In the genomic region with DNA sequence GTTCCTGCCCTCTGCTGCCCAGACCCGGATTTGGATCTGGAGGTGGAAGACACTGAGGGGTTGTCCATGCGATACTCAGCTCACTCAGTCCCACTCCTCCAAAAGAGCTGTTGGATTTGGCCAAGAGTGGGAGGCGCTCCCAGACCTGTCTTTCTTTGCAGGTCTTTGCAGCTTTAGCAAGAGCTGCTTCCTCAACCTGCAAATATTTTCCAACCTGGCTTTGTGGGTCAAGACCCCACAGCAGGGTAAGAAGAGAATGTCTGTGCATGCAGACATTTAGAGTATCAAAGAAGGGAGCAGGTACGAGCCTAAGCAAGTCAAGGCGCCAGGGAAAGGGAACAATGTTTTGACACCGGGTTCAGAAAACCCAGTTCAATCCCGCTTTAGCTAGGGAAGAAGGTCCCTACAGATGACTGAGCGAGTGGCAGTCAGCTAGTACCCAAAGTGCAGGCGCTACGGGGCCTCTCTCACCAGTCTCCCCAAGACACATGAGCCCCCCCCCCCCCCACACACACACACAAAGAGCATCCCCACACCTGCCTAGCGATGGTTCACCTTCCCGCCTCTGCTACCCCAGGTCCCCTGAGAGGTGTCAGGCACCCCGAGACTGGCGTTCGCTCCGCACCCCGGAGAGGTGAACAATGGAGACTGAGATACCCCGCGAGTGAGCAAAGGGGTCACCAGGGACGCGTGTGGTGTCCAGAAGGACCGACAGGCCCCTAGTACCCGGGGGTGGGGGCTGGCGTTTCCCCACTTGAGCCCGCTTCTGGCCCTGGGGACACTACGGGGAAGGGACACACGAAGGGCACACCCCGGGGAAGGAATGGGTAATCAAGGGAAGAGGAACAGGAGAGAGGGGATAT, we compare ENCODE assay signal across 8 mouse cellular contexts. TPM values are rescaled to one million over a fixed set of nuclear protein-coding genes. Genes with fewer than 3 reads are reported as not detected.
DNase-seq lines count a peak whose midpoint lies in the region; ATAC-seq and TF ChIP-seq lines count a peak whose summit lies in the region.

No protein-coding gene starts in this region.

- H3K4me3 ChIP-seq in kidney, embryonic 14.5 days (ENCODE audit: low read length): peak overlapping the region; percentile 78
- H3K4me3 ChIP-seq in lung, postnatal 0 days (ENCODE audit: low read depth, low read length): peak overlapping the region; percentile 72

- H3K27ac ChIP-seq in kidney, embryonic 14.5 days (ENCODE audit: low read depth, low read length): no peak overlapping the region
- no peak overlapping the region for H3K27ac ChIP-seq in lung, postnatal 0 days (ENCODE audit: low read length)

- H3K27me3 ChIP-seq in kidney, embryonic 14.5 days (ENCODE audit: control insufficient read depth, insufficient read depth, low read length): no peaks in the 10 kb centered on the region; the same call in 1 of the 2 replicates
- H3K27me3 ChIP-seq in lung, postnatal 0 days (replicated peaks; ENCODE audit: insufficient read depth, low read length): 0 out of 2 replicates have a peak, but pooled peaks cover 5% of the 10 kb centered on the region

- no peak for TF ChIP-seq CTCF in lung, postnatal 0 days (IDR thresholded peaks at IDR 0.05)

- 2% methylated on average over 28 of the region's 28 CpGs for WGBS in kidney, embryonic 14.5 days
- 2% methylated on average over 28 of the region's 28 CpGs for whole genome bisulfite sequencing in lung, postnatal 0 days

- peak overlapping the region; percentile 94 for H3K4me2 ChIP-seq in kidney, embryonic 14.5 days (replicated peaks; ENCODE audit: low read depth, low read length)
- H3K4me2 ChIP-seq in lung, postnatal 0 days (replicated peaks; ENCODE audit: low read depth, low read length): peak overlapping the region; percentile 92

- H3K9me3 ChIP-seq in kidney, embryonic 14.5 days (ENCODE audit: control insufficient read depth, low read length): no peaks in the 10 kb centered on the region
- H3K9me3 ChIP-seq in lung, postnatal 0 days (ENCODE audit: low read length): no peaks in the 10 kb centered on the region

- ATAC-seq in granulocyte monocyte progenitor cell, adult 5-6 weeks (replicated peaks; ENCODE audit: poor library complexity, severe bottlenecking): peak; percentile 10; the same call in 1 of the 2 replicates
- peak; percentile 58 for ATAC-seq in kidney, embryonic 14.5 days (ENCODE audit: low FRiP score, low TSS enrichment)
- ATAC-seq in lung, postnatal 0 days: peak; percentile 41; the same call in 1 of the 2 replicates
- no peak for ATAC-seq in inflammation-experienced regulatory T-cells, adult 6 months

- TF ChIP-seq EP300 in lung, postnatal 0 days (IDR thresholded peaks at IDR 0.05): no peak

- no peaks in the 10 kb centered on the region for H3K36me3 ChIP-seq in kidney, embryonic 14.5 days (ENCODE audit: control insufficient read depth, insufficient read depth, low read length)
- H3K36me3 ChIP-seq in lung, postnatal 0 days (ENCODE audit: insufficient read depth, low read length): no peaks in the 10 kb centered on the region

- H3K9ac ChIP-seq in kidney, embryonic 14.5 days (ENCODE audit: low read depth, low read length): peak overlapping the region; percentile 78
- peak overlapping the region; percentile 44 for H3K9ac ChIP-seq in lung, postnatal 0 days (replicated peaks; ENCODE audit: low read depth)

- peak; percentile 1 to 5 for DNase-seq in thymus, postnatal 36 days
- no peak for DNase-seq in thymus, postnatal 10 days (ENCODE audit: low spot score in 2 of 2)
- peak; percentile 46 to 57 for DNase-seq in cerebellum, postnatal 25 days
- DNase-seq in lung, postnatal 0 days (ENCODE audit: low spot score): peak; percentile 6
- DNase-seq in right cerebral cortex, postnatal 36 days (ENCODE audit: low spot score in 2 of 2): peak; percentile 17 to 53

- peaks cover 4% of the 10 kb centered on the region; the same call in 1 of the 2 replicates for H3K4me1 ChIP-seq in kidney, embryonic 14.5 days (ENCODE audit: control insufficient read depth, insufficient read depth, low read length)
- peaks cover 3% of the 10 kb centered on the region; the same call in 1 of the 2 replicates for H3K4me1 ChIP-seq in lung, postnatal 0 days (ENCODE audit: insufficient read depth, low read depth, low read length)

RNA-seq across cellular contexts. Expression of a gene that starts 0.8 kb away (rescaled TPM):
- total RNA-seq in granulocyte monocyte progenitor cell, adult 5-6 weeks (2014; fragmentation: Nextera tagmentation): not detected in 2 replicates
- total RNA-seq in granulocyte monocyte progenitor cell, adult 5-6 weeks (2017): not detected in 2 replicates
- 13.5 and 25.9 TPM in 2 replicates for polyA plus RNA-seq in kidney, embryonic 14.5 days (2014; fragmentation: Nextera tagmentation; extraction: Ambion mirVana)
- 7.3 and 10.8 TPM in 2 replicates for polyA plus RNA-seq in lung, postnatal 0 days (2015; fragmentation: Nextera tagmentation; extraction: Ambion mirVana)
- under 1 TPM in 1 of 3 experiments, not detected in 2; 0.26 TPM for polyA plus RNA-seq in inflammation-experienced regulatory T-cells, adult 6 months (2017; shearing (Covaris generic))

Comparison
In these comparisons a context has a peak if more than half of its experiments do, and no peak if none do; other contexts are left out.
1. DNase-seq: peak in thymus, postnatal 36 days (2 of 2), cerebellum, postnatal 25 days (2 of 2), lung, postnatal 0 days (single experiment) and right cerebral cortex, postnatal 36 days (2 of 2); none in thymus, postnatal 10 days (0 of 2).